Mouse (Mus musculus): Measurements from ENCODE around the gene Mogat2. TPM values are rescaled to one million over a fixed set of nuclear protein-coding genes. Genes with fewer than 3 reads are reported as not detected.

Gene Mogat2
- polyA plus RNA-seq, 1 experiment from 2014 or later = 5.3 TPM

DNA sequence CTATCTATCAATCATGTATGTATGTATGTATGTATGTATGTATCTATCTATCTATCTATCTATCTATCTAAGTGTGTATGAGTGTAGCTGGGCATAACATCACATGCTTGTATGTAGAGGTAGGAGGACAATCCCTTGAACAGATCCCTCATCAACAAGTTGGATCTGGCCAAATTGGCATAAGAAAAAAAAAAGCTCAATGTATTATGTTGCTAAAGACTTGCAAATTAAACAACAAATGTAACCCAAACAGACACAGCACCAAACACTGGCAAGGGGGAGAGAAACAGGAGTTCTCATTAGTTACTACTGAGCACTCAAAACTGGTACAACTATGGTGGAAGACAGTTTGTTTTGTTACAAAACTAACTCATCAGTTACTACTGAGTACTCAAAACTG is 26.2 kb upstream of the Mogat2 start:
- Histone ChIP-seq H3K4me3 (no peak overlapping the region), H3K27ac (no peak overlapping the region), H3K9me3 (no peaks in the 10 kb centered on the region), H3K27me3 (peaks cover 47% of the 10 kb centered on the region), H3K36me3 (no peaks in the 10 kb centered on the region), H3K9ac (no peak overlapping the region), H3K4me1 (peaks cover 22% of the 10 kb centered on the region), H3K4me2 (replicated peaks) (no peak overlapping the region)
- ATAC-seq (ENCODE audit: insufficient number of reproducible peaks, insufficient read depth, low FRiP score, low TSS enrichment) = no peak

DNA sequence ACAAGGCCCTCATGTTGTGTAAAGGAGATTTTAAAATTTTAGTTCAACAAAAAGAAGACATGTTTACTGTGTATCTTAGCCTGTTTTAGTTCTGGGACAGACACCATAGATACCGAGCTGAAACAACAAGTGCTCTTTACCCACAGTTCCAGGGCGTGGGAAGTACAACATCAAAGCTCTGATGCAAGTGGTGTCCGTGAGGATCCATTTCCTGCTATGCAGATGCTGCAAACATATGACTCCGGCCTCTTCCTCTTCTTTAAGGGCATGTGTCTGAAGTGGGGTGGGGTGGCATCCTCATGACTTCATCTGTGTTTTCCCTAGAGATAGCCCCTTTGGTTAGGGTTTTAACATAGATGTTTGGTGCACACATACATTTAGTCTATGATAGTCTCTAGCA is 25.1 kb upstream of the Mogat2 start:
- no peak overlapping the region for H3K4me3 ChIP-seq
- no peak for ATAC-seq (ENCODE audit: insufficient number of reproducible peaks, insufficient read depth, low FRiP score, low TSS enrichment)
- H3K9me3 ChIP-seq = no peaks in the 10 kb centered on the region
- no peak overlapping the region for H3K4me2 ChIP-seq (replicated peaks)
- peaks cover 36% of the 10 kb centered on the region for H3K27me3 ChIP-seq
- H3K4me1 ChIP-seq = peaks cover 15% of the 10 kb centered on the region; the same call in 1 of the 2 replicates
- H3K36me3 ChIP-seq = no peaks in the 10 kb centered on the region
- H3K9ac ChIP-seq = no peak overlapping the region
- H3K27ac ChIP-seq = no peak overlapping the region
- 54% methylated on average over 4 of the region's 4 CpGs for WGBS

DNA sequence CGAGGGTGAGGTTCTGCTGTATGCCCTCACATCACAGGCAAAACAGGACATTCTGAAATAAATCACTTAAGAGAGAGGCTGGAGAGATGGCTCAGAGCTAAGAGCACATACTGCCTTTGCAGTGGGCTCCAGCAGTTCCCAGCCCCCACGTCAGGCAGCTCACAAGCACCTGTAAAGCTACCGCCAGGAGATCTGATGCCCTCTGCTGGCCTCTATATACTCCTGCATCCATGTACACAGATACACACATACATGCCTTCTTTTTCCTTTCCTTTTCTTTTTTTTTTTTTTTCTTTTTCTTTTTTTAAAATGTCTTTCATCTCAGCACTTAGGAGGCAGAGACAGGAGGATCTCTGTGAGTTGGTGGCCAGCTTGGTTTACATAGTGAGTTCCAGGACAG is 23.5 kb upstream of the Mogat2 start:
- H3K4me1 ChIP-seq = no peaks in the 10 kb centered on the region
- no peak overlapping the region for H3K4me3 ChIP-seq
- H3K27ac ChIP-seq = no peak overlapping the region
- peaks cover 20% of the 10 kb centered on the region for H3K27me3 ChIP-seq
- no peak overlapping the region for H3K9ac ChIP-seq
- no peak for ATAC-seq (ENCODE audit: insufficient number of reproducible peaks, insufficient read depth, low FRiP score, low TSS enrichment)
- no peaks in the 10 kb centered on the region for H3K36me3 ChIP-seq
- H3K9me3 ChIP-seq = no peaks in the 10 kb centered on the region
- 42% methylated on average over 3 of the region's 3 CpGs for WGBS
- no peak overlapping the region for H3K4me2 ChIP-seq (replicated peaks)

DNA sequence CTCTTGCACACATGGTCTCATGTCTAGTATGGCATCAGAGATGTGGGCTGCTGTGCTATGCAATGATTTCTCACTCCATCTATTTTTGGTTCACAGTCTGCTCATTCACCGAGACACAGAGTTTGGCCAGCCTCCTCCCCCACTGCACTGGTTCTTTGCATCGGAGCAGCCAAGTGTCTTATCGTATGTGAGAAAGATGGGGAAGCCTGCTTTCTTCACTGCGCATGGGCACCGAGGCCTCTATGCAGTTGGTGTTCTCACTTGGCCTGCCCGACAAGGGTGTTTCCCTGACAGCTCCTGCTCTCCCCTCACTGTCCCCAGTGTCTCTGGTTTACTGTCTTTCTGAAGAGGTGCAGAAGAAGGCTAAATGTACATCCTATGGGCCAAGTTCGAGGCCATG is 16.6 kb upstream of the Mogat2 start:
- H3K36me3 ChIP-seq = no peaks in the 10 kb centered on the region
- 87% methylated on average over 7 of the region's 7 CpGs for WGBS
- ATAC-seq (ENCODE audit: insufficient number of reproducible peaks, insufficient read depth, low FRiP score, low TSS enrichment) = no peak
- no peak overlapping the region for H3K27ac ChIP-seq
- no peaks in the 10 kb centered on the region for H3K4me1 ChIP-seq
- no peaks in the 10 kb centered on the region for H3K9me3 ChIP-seq
- no peak overlapping the region for H3K4me3 ChIP-seq
- no peaks in the 10 kb centered on the region for H3K27me3 ChIP-seq
- no peak overlapping the region for H3K4me2 ChIP-seq (replicated peaks)
- no peak overlapping the region for H3K9ac ChIP-seq

DNA sequence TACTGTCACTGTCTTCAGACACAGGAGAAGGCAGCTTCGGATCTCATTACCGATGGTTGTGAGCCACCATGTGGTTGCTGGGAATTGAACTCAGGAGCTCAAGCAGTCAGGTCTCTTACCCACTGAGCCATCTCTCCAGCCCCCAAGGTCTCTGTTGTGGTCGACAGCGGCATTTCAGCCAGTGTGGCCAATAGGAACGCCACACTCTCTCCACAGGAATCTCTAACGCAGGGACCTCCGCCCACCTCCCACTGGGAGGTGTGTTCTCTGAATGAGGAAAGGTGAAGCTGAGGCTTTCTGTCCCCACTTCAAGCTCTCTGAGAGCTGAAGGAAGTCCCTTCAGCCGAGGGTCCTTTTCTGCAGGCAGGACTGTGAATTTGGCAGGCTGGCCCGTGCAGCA is 12.0 kb upstream of the Mogat2 start:
- H3K27ac ChIP-seq = no peak overlapping the region
- H3K4me3 ChIP-seq = no peak overlapping the region
- no peak overlapping the region for H3K4me2 ChIP-seq (replicated peaks)
- H3K9ac ChIP-seq = no peak overlapping the region
- ATAC-seq (ENCODE audit: insufficient number of reproducible peaks, insufficient read depth, low FRiP score, low TSS enrichment) = no peak
- peaks cover 4% of the 10 kb centered on the region; the same call in 1 of the 2 replicates for H3K27me3 ChIP-seq
- H3K9me3 ChIP-seq = no peaks in the 10 kb centered on the region
- WGBS = 32% methylated on average over 9 of the region's 9 CpGs
- no peaks in the 10 kb centered on the region for H3K36me3 ChIP-seq
- 0 out of 2 replicates have a peak, but pooled peaks cover 8% of the 10 kb centered on the region for H3K4me1 ChIP-seq

DNA sequence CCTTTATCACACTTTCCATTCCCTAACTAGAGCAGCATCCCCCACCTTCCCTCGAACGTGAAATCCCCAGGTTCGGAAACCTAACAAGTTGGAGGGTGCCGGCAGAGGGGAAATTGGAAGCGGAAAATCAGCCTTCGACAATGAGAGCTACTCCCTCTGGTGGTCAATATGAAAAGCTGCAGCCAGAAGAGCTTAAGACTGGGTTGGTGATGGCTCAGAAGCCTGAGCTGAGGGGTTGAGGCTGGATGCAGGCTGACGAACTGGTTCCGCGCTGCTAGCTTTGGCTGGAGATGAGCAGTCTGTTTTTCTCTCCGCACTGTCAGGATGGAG is 11.1 kb upstream of the Mogat2 start:
- Histone ChIP-seq H3K9ac (no peak overlapping the region), H3K4me1 (0 out of 2 replicates have a peak, but pooled peaks cover 8% of the 10 kb centered on the region), H3K27me3 (peaks cover 4% of the 10 kb centered on the region; the same call in 1 of the 2 replicates), H3K9me3 (no peaks in the 10 kb centered on the region), H3K4me3 (peak overlapping the region; percentile 43), H3K27ac (no peak overlapping the region), H3K36me3 (no peaks in the 10 kb centered on the region), H3K4me2 (replicated peaks) (peak overlapping the region; percentile 76)
- no peak for ATAC-seq (ENCODE audit: insufficient number of reproducible peaks, insufficient read depth, low FRiP score, low TSS enrichment)
- under 1% methylated on average over 10 of the region's 10 CpGs for WGBS

DNA sequence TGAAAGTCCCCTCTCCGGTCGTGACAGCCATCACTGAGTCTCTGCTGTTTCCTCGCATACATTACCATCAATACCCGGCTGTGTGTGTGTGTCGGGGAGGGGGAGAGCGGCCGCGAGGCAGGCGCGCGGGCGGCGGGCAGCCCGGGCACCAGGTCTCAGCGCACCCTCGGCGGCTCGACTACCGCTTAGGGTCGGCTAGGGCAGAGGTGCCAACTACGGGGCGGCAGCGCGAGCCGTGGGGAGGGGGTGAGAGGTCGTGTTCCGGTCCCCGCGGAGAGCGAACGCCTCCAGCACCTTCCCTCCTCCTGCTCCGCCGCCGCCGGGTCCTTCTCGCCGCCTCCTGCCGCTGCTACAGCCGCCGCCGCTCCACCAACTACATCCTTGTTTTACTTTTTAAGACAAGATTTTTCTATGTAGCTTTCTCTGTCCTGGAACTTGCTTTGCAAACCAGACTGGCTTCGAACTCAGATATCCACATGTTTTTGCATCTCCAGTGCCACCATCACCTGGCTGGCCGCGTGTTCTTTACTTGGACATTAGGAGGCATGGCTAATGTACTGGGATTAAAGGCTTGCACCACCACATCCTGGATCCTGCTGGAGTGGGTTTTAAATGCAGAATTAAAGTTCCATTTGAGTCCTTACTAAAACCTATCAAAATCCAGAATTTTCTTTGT is 10.6 kb upstream of the Mogat2 start:
- Histone ChIP-seq H3K27me3 (peaks cover 4% of the 10 kb centered on the region; the same call in 1 of the 2 replicates), H3K4me2 (replicated peaks) (peak overlapping the region; percentile 76), H3K4me1 (0 out of 2 replicates have a peak, but pooled peaks cover 8% of the 10 kb centered on the region), H3K9ac (peak overlapping the region; percentile 40), H3K27ac (no peak overlapping the region), H3K4me3 (peak overlapping the region; percentile 43), H3K9me3 (no peaks in the 10 kb centered on the region), H3K36me3 (no peaks in the 10 kb centered on the region)
- ATAC-seq (ENCODE audit: insufficient number of reproducible peaks, insufficient read depth, low FRiP score, low TSS enrichment) = no peak
- WGBS = 1% methylated on average over 32 of the region's 44 CpGs

DNA sequence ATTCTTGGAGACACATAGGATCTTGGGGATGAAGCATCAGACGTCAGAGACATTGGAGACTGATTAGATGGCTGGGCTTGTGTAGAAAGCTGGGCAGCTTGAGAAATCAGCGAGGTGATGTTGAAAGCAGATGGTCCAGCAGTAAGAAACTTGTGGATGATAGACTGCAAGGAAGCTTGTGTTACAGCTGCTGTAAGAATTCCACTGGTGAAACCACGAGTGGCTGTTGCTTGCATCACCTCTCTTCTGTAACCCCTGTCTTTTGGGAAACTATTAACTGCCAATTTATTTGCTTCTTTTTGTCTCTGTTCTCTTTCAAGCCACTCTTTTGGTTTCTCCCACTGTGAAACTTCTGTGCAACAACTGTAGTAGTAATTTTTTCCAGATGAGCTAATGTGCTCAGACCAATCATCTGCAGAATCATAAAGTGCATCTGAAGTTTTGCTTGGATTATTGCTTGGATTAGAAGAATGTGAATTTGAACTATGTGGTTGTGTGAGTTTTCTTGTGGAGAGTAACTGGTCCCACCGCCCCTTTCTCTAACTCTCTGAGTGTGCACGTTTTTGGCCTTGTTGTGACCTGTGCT is 9.8 kb upstream of the Mogat2 start:
- no peak overlapping the region for H3K4me3 ChIP-seq
- H3K4me1 ChIP-seq = 0 out of 2 replicates have a peak, but pooled peaks cover 8% of the 10 kb centered on the region
- 23% methylated on average over 5 of the region's 5 CpGs for WGBS
- H3K9me3 ChIP-seq = no peaks in the 10 kb centered on the region
- peak overlapping the region; percentile 76 for H3K4me2 ChIP-seq (replicated peaks)
- no peak overlapping the region for H3K27ac ChIP-seq
- H3K36me3 ChIP-seq = no peaks in the 10 kb centered on the region
- no peak overlapping the region for H3K9ac ChIP-seq
- no peak for ATAC-seq (ENCODE audit: insufficient number of reproducible peaks, insufficient read depth, low FRiP score, low TSS enrichment)
- H3K27me3 ChIP-seq = peaks cover 4% of the 10 kb centered on the region; the same call in 1 of the 2 replicates

DNA sequence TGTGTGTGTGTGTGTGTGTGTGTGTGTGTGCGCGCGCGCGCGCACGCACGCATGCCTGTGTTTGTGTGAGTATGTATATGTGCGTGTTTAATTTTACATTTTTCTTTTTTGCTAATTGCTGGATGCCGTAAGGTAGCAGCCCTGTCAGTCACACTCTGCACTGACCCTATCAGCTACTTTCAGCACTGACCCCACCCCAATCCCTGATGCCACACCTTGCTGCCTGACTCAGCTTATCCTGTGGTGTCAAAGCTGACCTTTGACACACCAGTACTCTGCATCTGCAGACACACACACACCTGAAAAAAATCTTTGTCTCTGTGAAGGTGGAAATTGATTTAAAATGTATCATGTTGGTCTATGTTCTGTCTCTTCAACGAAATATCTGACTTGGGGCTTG is 3.7 kb upstream of the Mogat2 start:
- WGBS = 93% methylated on average over 11 of the region's 11 CpGs

DNA sequence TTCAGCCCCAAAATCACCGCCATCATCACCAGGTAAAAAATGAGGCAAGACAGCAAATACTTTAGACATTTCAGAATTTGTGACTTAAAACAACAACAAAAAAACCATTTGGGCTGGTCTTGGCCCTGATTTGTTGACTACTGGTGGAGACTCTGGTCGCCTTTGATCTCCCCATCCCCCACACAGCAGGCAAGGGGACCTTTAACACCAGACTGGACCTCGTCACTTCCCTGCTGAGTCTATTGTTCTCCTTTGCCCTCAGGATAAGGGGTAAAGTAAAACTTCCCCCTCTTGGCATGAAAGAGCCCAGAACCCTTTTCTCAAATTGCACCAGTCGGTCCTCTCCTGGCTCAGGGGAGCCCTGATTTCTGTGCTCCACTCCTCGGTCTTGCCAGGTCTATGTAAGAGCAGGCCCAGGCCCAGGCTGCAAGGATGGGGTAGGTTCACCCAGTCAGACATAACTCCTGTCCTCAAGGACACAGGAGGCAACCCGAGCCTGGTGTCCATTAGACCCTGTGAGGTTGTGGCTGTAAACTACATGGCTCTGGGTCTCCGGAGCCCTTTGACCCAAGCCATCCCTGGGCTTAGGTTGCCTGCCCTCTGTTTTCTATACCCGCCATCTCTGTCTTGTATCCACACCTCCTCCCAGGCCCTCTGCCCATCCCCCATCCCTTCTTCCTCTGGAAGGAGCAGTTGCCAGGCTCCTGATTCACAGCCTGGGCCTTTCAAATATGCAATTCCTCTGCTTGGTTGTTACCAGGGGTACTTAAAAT is 1.3 kb downstream of the Mogat2 start:
- Histone ChIP-seq H3K4me1 (peaks cover 37% of the 10 kb centered on the region), H3K9me3 (no peaks in the 10 kb centered on the region), H3K27ac (0 out of 2 replicates have a peak overlapping the region, but pooled peaks have one; percentile 2), H3K4me3 (no peak overlapping the region), H3K36me3 (no peaks in the 10 kb centered on the region), H3K9ac (0 out of 2 replicates have a peak overlapping the region, but pooled peaks have one; percentile 34), H3K4me2 (replicated peaks) (no peak overlapping the region), H3K27me3 (peaks cover 19% of the 10 kb centered on the region; the same call in 1 of the 2 replicates)
- 18% methylated on average over 8 of the region's 8 CpGs for WGBS
- no peak for ATAC-seq (ENCODE audit: insufficient number of reproducible peaks, insufficient read depth, low FRiP score, low TSS enrichment)

More for the DNA sequence above, 3.7 kb upstream of the Mogat2 start:
- peaks cover 19% of the 10 kb centered on the region; the same call in 1 of the 2 replicates for H3K27me3 ChIP-seq
- no peak overlapping the region for H3K4me2 ChIP-seq (replicated peaks)
- ATAC-seq (ENCODE audit: insufficient number of reproducible peaks, insufficient read depth, low FRiP score, low TSS enrichment) = no peak
- H3K27ac ChIP-seq = no peak overlapping the region
- no peak overlapping the region for H3K9ac ChIP-seq
- H3K36me3 ChIP-seq = no peaks in the 10 kb centered on the region
- no peak overlapping the region for H3K4me3 ChIP-seq
- no peaks in the 10 kb centered on the region for H3K9me3 ChIP-seq
- H3K4me1 ChIP-seq = peaks cover 19% of the 10 kb centered on the region

DNA sequence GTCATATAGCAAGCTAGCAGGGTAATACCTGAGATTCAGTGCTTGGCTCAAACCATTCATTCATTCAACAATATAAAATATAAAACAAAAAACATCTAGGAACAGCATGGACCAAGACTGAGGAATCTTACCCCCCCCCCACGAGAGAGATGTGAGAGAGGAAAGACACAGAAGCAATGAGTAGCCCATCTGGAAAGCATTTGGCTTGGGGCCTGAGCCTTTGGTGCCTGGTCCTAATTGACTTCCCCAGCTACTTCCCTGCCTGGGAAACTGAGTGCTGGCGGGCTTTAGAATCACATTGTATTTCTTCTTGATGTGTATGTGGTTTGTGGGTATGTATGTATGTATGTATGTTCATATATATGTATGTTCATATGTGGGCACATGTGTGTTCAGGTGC is 2.8 kb downstream of the Mogat2 start:
- no peak overlapping the region for H3K4me2 ChIP-seq (replicated peaks)
- H3K27me3 ChIP-seq = peaks cover 19% of the 10 kb centered on the region; the same call in 1 of the 2 replicates
- H3K36me3 ChIP-seq = no peaks in the 10 kb centered on the region
- H3K27ac ChIP-seq = peak overlapping the region; percentile 63; the same call in 1 of the 2 replicates
- H3K9me3 ChIP-seq = no peaks in the 10 kb centered on the region
- 23% methylated on average over 2 of the region's 2 CpGs for WGBS
- no peak overlapping the region for H3K9ac ChIP-seq
- no peak for ATAC-seq (ENCODE audit: insufficient number of reproducible peaks, insufficient read depth, low FRiP score, low TSS enrichment)
- H3K4me3 ChIP-seq = no peak overlapping the region
- peaks cover 37% of the 10 kb centered on the region for H3K4me1 ChIP-seq

Measured in embryonic facial prominence, embryonic 12.5 days (tissue).